Mouse (Mus musculus) heart, embryonic 15.5 days (tissue): ENCODE measurements around the gene Gm572. TPM values are rescaled to one million over a fixed set of nuclear protein-coding genes. Genes with fewer than 3 reads are reported as not detected.

Experiments
- polyA plus RNA-seq: library from polyadenylated mRNA; unstranded; fragments of >200 nt; fragmentation: Nextera tagmentation; extraction: Ambion mirVana; gene quantifications from 2 replicates; pipeline ENCODE4 v1.2.1, GENCODE M21; 2015

Gm572 gene
- polyA plus RNA-seq, 1 experiment from 2014 or later: 0.38 TPM

Other genes with a start within 250 kb of the Gm572 start
- 19.5 and 22.8 TPM in 2 replicates for gene Ubiad1, start 198.5 kb upstream of the Gm572 start, polyA plus RNA-seq
- gene Mtor, start 194.7 kb upstream of the Gm572 start, polyA plus RNA-seq: 12.7 and 13.8 TPM in 2 replicates
- 14.4 and 16.5 TPM in 2 replicates for gene Angptl7, start 142.9 kb upstream of the Gm572 start, polyA plus RNA-seq
- 56.4 and 71.5 TPM in 2 replicates for gene Exosc10, start 84.9 kb upstream of the Gm572 start, polyA plus RNA-seq
- gene Srm, start 51.8 kb upstream of the Gm572 start, polyA plus RNA-seq: 76.8 and 113 TPM in 2 replicates
- gene Masp2, start 40.8 kb upstream of the Gm572 start, polyA plus RNA-seq: 0.39 TPM in 1 of 2 replicates, not detected in the other
- gene Tardbp, start 16.3 kb upstream of the Gm572 start, polyA plus RNA-seq: 153 and 176 TPM in 2 replicates
- 20.7 and 22.6 TPM in 2 replicates for gene Casz1, start 161.1 kb downstream of the Gm572 start, polyA plus RNA-seq